Mouse (Mus musculus) lung, postnatal 14 days (tissue): Measurements from ENCODE around the gene Pck2.

ENCODE experiments used
- DNase-seq: peaks from one replicate; pipeline ENCODE4 v3.0.0; 2021

Pck2 gene

GRCm38 (mm10) chr14:55577871-55578667 is 38.0 kb downstream of the Pck2 start, which contains the start of gene Psme1:
Gene Psme1, plus strand, starts transcription at chr14:55578123.
- DNase-seq = peak; percentile 83

- peak; percentile 69 for DNase-seq
These were observed 38.7 kb downstream of the Pck2 start for GRCm38 (mm10) chr14:55578668-55579269.

DNA sequence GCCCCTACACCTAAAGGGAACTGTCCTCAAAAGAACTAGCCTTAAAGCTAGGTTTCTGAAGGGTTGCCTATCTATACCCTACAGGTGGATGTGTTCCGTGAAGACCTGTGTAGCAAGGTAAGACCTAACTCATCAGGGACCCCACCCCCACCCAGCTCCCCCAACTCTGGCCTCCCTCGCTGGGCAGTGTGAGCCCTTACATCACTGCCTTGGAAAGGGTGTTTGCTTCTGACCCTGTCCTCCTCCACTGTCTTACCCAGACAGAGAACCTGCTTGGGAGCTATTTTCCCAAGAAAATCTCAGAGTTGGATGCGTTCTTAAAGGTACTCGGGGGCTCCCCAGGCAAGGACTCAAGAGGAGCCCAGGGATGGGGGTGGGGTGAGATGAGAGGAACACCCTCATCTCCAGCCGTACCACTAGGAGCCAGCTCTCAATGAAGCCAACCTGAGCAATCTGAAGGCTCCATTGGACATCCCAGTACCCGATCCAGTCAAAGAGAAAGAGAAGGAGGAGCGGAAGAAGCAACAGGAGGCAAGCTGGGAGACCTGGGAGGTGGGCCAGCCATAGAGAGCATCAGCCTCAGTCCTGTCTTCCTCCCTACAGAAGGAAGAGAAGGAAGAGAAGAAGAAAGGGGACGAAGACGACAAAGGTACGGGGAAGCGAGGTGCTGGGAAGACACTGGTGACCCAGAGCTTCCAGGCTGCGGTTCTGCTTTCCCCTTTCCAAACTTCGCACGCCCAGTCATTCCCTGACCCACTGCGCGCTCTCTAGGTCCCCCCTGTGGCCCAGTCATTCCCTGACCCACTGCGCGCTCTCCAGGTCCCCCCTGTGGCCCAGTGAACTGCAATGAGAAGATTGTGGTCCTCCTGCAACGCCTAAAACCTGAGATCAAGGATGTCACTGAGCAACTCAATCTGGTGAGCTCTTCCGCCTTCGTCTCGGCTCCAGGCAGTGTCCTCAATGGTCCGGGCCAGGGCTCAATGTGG is 39.7 kb downstream of the Pck2 start:
- no peak for DNase-seq

- DNase-seq = no peak
These were observed 40.7 kb downstream of the Pck2 start for GRCm38 (mm10) chr14:55580731-55581130.

GRCm38 (mm10) chr14:55581981-55582681 is 42.1 kb downstream of the Pck2 start:
- DNase-seq = no peak

DNA sequence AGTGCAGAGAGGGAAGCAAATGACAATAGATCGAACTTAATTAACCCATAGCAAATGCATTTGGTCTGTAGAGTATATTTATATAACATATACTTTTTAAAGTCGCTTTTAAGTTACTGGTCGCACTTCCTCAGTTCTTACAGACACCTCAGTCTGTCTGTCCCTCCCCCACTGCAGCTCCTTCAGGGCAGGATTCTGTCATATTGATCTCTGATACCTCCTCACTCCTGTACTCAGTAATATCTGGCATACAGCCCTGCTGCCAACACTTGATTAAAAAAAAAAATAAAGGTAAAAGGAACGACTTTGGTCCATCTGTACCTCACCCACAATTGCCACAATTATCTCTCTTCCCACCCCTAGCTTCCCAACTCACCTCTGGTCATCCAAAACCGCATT is 44.2 kb downstream of the Pck2 start:
- DNase-seq = no peak

GRCm38 (mm10) chr14:55584702-55585565 is 44.9 kb downstream of the Pck2 start, which contains the start of gene Emc9:
Gene Emc9, minus strand, starts transcription at chr14:55585302.
- peak; percentile 82 for DNase-seq

DNA sequence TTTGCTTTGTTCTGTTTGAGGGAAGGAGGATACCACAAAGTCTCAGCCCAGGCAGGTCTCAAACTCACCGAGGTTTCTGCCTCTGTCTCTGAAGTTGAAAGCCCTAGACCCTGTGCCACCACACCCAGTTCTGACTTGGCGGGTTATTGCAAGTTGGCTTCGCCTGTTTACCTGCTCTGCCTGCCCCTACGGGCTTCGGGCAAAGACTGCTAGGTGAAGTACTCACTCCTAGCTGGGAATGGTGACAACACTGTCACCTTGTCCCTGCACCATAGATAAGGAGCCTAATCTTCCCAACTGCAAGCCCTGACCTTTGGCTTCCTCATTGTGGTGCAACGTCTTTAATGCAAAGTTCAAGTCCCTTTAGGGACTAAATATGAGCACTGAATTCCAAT is 45.5 kb downstream of the Pck2 start:
- DNase-seq = no peak

GRCm38 (mm10) chr14:55586149-55586548 is 46.1 kb downstream of the Pck2 start:
- DNase-seq = no peak

DNA sequence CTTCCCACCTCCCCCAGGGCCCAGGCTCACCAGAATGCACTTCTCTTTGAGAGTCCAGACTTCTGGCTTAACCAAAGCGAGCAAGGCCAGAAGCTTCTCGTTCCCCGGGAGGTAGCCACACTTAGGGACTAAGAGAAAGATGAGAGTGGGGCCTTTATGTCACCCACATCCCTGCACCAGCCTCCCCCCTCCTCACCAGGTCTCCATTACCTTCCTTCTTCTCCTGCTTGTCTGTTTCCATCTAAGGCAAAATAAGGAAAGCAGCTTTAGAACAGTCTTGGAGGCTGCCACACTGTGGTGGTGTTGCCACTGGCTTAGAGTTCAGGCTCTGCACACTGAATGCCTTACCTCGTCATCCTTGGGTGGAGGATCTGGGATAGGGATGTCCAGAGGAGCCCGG is 49.2 kb downstream of the Pck2 start:
- no peak for DNase-seq

GRCm38 (mm10) chr14:55589771-55590448 is 49.8 kb downstream of the Pck2 start:
- DNase-seq = no peak

- DNase-seq = peak; percentile 94
These were observed 50.8 kb downstream of the Pck2 start, which contains the start of gene Psme2 for GRCm38 (mm10) chr14:55590748-55591330. Gene Psme2, minus strand, starts transcription at chr14:55591113.

GRCm38 (mm10) chr14:55591331-55591891 is 51.3 kb downstream of the Pck2 start, which contains the start of gene Rnf31:
Gene Rnf31, plus strand, starts transcription at chr14:55591708.
- peak; percentile 95 for DNase-seq

- DNase-seq = no peak
These were observed 52.2 kb downstream of the Pck2 start for GRCm38 (mm10) chr14:55592226-55592625.

DNA sequence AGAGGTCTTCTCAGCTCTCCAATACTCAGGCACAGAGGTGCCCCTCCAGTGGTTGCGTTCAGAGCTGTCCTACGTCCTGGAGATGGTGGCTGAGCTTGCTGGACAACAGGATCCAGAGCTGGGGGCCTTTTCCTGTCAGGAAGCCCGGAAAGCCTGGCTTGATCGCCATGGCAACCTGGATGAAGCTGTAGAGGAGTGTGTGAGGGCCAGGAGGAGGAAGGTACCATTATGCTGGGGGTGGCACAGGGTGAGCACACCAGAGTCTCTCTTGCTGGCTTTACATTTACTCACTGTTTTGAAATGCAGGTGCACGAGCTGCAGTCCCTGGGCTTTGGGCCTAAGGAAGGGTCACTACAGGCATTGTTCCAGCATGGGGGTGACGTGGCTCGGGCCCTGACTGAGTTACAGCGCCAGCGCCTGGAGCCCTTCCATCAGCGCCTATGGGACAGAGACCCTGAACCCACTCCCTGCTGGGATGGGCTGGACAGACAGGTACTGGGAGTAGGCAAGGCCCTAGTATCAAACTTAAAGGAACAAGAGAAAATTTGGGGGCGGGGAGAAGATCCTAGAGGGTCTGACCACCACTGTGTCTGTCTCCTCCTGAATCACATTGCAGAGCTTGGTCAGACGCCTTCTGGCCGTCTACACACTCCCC is 56.1 kb downstream of the Pck2 start:
- DNase-seq = no peak

DNA sequence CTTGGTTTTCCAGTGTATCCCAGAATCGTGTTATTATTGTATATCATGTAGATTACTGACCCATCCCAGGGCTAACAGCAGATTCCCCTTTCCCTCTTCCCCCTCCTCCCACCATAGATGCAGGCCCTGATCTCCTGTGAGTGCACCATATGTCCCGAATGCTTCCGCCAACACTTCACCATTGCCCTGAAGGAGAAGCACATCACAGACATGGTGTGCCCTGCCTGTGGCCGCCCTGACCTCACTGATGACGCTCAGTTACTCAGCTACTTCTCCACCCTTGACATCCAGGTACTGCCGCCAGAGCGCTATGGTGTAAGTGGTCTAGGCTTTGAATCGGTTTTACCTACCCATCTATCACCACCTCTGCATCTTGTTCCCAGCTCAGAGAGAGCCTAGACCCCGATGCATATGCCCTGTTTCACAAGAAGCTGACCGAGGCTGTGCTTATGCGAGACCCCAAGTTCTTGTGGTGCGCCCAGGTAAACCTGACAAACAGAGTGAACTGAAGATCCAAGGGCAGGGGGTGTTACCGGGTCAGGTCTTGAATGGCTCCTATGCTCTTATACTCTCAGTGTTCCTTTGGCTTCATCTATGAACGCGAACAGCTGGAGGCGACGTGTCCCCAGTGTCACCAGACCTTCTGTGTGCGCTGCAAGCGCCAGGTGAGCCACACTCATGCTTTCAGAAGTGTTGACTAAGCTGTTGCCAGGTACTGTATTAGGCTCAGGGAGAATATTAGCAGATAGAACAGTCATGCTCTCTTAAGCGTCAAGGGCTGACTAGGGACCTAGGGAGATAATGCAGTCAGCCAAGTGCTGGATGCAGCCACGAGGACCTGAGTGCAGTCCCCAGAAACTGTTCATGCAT is 58.7 kb downstream of the Pck2 start:
- no peak for DNase-seq
